Mouse (Mus musculus): ENCODE measurements at regions not wholly inside any gene's neighbourhood (a gene's known extent, or its start where the extent isn't known, plus 50 kb on each side); places are given as distances from the start of the nearest gene placed in this dataset.

DNA sequence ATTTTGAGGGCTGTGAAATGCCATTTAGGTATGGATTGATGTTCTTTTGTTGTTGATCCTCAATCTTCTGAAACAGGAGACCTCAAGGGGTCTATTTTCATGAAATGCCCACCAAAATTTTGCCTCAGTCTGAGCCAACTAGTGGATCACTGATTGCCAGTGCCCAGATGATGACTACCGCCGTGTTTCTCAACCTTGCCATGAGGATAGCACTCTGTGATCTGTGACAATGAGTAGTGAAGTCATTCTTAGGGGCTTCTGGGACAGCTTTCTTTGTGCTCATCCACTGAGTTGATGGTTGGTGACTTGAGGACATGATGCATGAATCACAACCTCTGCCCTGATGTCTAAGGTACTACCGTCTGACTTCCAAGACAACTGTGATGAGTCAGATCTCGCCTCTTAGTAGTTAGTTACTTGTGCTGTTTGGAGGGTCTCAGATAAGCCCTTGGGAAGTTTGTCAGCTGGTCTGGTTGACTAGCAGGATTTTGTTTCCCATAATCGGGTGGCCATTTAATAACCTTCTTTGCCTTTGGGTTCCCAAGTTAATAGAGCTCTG lies 101.2 kb downstream of the Gm5426 start:
- Histone ChIP-seq H3K27me3 (ENCODE audit: insufficient read depth, low read length) (no peaks in the 10 kb centered on the region), H3K27ac (ENCODE audit: low read depth, low read length) (no peak overlapping the region), H3K4me3 (ENCODE audit: low read depth, low read length) (no peak overlapping the region), H3K4me1 (ENCODE audit: insufficient read depth, low read length) (no peaks in the 10 kb centered on the region), H3K36me3 (ENCODE audit: insufficient read depth, low read length) (no peaks in the 10 kb centered on the region), H3K4me2 (ENCODE audit: low read depth, low read length, poor library complexity, severe bottlenecking) (no peak overlapping the region), H3K9ac (replicated peaks; ENCODE audit: low read length, poor library complexity, severe bottlenecking) (no peak overlapping the region), H3K9me3 (ENCODE audit: low read length) (0 out of 2 replicates have a peak, but pooled peaks cover 3% of the 10 kb centered on the region)
- DNase-seq (ENCODE audit: low spot score): no peak
- ATAC-seq (ENCODE audit: low FRiP score): no peak
- no peak for TF ChIP-seq CTCF (IDR thresholded peaks at IDR 0.05)
- WGBS: 91% methylated on average over 5 of the region's 5 CpGs

DNA sequence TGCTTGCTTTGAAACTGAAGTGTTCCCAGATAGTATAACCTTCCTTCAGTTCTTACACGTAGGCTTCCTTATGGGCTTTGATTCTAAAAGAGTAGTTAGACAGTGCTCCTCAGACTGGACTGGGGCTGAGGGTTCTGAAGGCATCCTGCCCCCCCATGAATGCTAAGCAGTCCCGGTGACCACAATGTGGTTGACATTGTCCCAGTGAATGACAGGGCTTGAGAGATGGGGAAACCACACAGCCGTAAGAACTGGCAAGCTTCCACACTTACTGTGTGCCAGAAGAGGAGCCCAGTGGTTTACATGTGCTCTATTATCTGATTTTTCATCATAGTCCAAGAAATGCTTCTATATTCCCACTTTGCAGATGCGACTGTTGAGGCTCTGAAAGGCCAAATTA lies 101.8 kb downstream of the Gm5426 start:
- 88% methylated on average over 4 of the region's 4 CpGs for WGBS
- H3K4me2 ChIP-seq (ENCODE audit: low read depth, low read length, poor library complexity, severe bottlenecking): no peak overlapping the region

DNA sequence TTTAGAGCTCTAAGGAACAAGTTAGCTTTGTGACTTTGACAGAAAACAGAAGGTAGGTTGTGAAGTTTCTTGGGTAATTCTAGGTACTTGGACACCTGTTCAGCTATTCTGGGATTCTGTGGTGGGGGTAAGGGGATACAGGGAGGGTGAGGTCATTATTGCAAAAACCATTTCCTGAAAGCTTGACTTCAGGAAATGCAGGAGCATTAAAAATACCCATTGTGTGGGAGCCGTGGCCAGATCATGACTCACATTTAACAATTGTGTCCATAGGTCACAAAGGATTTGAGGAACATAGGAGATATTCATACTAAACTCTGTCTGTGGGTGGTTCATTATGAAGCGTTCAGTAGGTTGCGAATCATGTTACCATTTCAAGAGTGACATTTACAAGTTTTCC lies 102.4 kb downstream of the Gm5426 start:
- Histone ChIP-seq H3K4me2 (ENCODE audit: low read depth, low read length, poor library complexity, severe bottlenecking) (no peak overlapping the region), H3K4me3 (ENCODE audit: low read depth, low read length) (no peak overlapping the region), H3K4me1 (ENCODE audit: insufficient read depth, low read length) (no peaks in the 10 kb centered on the region), H3K27ac (ENCODE audit: low read depth, low read length) (no peak overlapping the region), H3K36me3 (ENCODE audit: insufficient read depth, low read length) (no peaks in the 10 kb centered on the region), H3K27me3 (ENCODE audit: insufficient read depth, low read length) (no peaks in the 10 kb centered on the region), H3K9me3 (ENCODE audit: low read length) (0 out of 2 replicates have a peak, but pooled peaks cover 3% of the 10 kb centered on the region), H3K9ac (replicated peaks; ENCODE audit: low read length, poor library complexity, severe bottlenecking) (no peak overlapping the region)
- DNase-seq (ENCODE audit: low spot score) (no peak), ATAC-seq (ENCODE audit: low FRiP score) (no peak)
- 88% methylated on average over 3 of the region's 3 CpGs for WGBS
- TF ChIP-seq CTCF (IDR thresholded peaks at IDR 0.05): no peak

More for the DNA sequence above, 101.8 kb downstream of the Gm5426 start:
- no peak overlapping the region for H3K9ac ChIP-seq (replicated peaks; ENCODE audit: low read length, poor library complexity, severe bottlenecking)
- ATAC-seq (ENCODE audit: low FRiP score) (no peak), DNase-seq (ENCODE audit: low spot score) (no peak)
- H3K27ac ChIP-seq (ENCODE audit: low read depth, low read length): no peak overlapping the region
- no peak for TF ChIP-seq CTCF (IDR thresholded peaks at IDR 0.05)
- no peak overlapping the region for H3K4me3 ChIP-seq (ENCODE audit: low read depth, low read length)
- H3K27me3 ChIP-seq (ENCODE audit: insufficient read depth, low read length): no peaks in the 10 kb centered on the region
- no peaks in the 10 kb centered on the region for H3K36me3 ChIP-seq (ENCODE audit: insufficient read depth, low read length)
- no peaks in the 10 kb centered on the region for H3K4me1 ChIP-seq (ENCODE audit: insufficient read depth, low read length)
- 0 out of 2 replicates have a peak, but pooled peaks cover 3% of the 10 kb centered on the region for H3K9me3 ChIP-seq (ENCODE audit: low read length)

DNA sequence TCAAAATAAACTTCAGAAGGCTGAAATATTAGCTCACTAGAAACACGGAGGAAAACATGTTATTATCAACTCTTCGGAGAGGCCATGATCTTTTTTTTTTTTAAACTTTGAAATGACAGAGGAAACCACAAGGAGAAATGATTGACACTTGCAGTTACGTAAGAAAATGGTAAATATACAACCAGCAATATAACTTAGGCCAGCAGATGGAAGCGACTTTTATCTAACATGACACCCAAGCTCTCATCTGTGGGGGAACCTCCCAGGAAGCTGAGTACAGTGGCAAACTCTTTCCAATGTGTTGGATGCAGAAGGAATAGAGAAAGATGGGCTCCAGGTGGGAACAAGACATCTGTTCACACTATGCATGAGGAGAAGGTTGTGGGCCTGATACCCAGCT lies 104.2 kb downstream of the Gm5426 start:
- Histone ChIP-seq H3K27ac (ENCODE audit: low read depth, low read length) (no peak overlapping the region), H3K4me1 (ENCODE audit: insufficient read depth, low read length) (no peaks in the 10 kb centered on the region), H3K36me3 (ENCODE audit: insufficient read depth, low read length) (no peaks in the 10 kb centered on the region), H3K9me3 (ENCODE audit: low read length) (0 out of 2 replicates have a peak, but pooled peaks cover 3% of the 10 kb centered on the region), H3K9ac (replicated peaks; ENCODE audit: low read length, poor library complexity, severe bottlenecking) (no peak overlapping the region), H3K4me2 (ENCODE audit: low read depth, low read length, poor library complexity, severe bottlenecking) (no peak overlapping the region), H3K27me3 (ENCODE audit: insufficient read depth, low read length) (no peaks in the 10 kb centered on the region), H3K4me3 (ENCODE audit: low read depth, low read length) (no peak overlapping the region)
- DNase-seq (ENCODE audit: low spot score) (no peak), ATAC-seq (ENCODE audit: low FRiP score) (no peak)
- 92% methylated on average over 4 of the region's 4 CpGs for WGBS
- no peak for TF ChIP-seq CTCF (IDR thresholded peaks at IDR 0.05)

DNA sequence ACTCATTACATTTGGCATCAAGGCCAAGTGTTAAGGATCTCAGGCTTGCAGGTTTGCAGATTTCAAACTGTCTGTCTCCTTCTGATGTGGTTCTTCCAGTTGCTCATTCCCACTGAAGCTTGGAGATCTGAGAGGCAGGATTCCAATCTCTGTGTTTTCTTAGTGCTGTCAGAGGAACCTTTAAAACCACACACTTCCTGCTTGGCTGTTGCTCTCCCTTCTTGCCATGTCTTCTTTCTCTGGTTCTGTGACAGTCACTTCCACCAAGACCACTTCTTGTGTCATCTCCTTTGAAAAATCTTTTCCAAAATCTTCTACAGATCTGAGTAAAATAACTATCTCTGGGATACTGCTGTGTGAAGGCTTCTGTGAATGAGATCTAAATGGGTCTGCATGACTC lies 117.3 kb downstream of the Gm5426 start:
- H3K27me3 ChIP-seq (ENCODE audit: insufficient read depth, low read length): no peaks in the 10 kb centered on the region
- ATAC-seq (ENCODE audit: low FRiP score): no peak

DNA sequence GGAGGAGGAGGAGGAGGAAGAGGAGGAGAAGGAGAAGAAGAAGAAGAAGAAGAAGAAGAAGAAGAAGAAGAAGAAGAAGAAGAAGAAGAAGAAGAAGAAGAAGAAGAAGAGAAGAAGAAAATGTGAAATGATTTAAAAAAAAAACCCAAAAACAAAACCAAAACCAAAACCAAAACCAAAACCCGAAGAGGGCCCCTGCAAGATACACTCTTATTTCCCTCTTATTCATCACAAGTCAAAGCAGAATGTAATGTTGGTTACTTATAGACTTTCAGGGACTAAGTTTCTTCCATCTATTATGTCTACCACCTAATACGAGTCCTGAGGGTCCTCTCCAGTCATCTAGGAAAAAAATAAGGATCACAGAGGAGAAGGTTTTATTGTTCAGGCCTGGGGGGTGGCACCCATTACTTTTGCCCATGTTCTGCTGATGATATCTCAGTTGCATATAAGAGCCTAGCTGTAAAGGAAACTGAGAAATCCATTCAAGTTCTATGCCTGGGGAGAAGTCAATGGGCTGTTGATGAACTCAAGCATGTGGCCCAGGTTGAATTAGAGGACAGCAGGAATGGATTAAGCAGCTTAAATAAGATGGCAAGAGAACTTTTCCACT lies 118.0 kb downstream of the Gm5426 start:
- no peak overlapping the region for H3K4me2 ChIP-seq (ENCODE audit: low read depth, low read length, poor library complexity, severe bottlenecking)
- no peak for TF ChIP-seq CTCF (IDR thresholded peaks at IDR 0.05)
- H3K36me3 ChIP-seq (ENCODE audit: insufficient read depth, low read length): no peaks in the 10 kb centered on the region
- no peak overlapping the region for H3K9ac ChIP-seq (replicated peaks; ENCODE audit: low read length, poor library complexity, severe bottlenecking)
- WGBS: 90% methylated on average over 2 of the region's 2 CpGs
- 0 out of 2 replicates have a peak, but pooled peaks cover 6% of the 10 kb centered on the region for H3K9me3 ChIP-seq (ENCODE audit: low read length)
- ATAC-seq (ENCODE audit: low FRiP score): no peak
- H3K4me1 ChIP-seq (ENCODE audit: insufficient read depth, low read length): no peaks in the 10 kb centered on the region
- DNase-seq (ENCODE audit: low spot score): no peak
- no peak overlapping the region for H3K4me3 ChIP-seq (ENCODE audit: low read depth, low read length)
- no peaks in the 10 kb centered on the region for H3K27me3 ChIP-seq (ENCODE audit: insufficient read depth, low read length)
- no peak overlapping the region for H3K27ac ChIP-seq (ENCODE audit: low read depth, low read length)

More for the DNA sequence above, 117.3 kb downstream of the Gm5426 start:
- H3K27ac ChIP-seq (ENCODE audit: low read depth, low read length): no peak overlapping the region
- H3K4me1 ChIP-seq (ENCODE audit: insufficient read depth, low read length): no peaks in the 10 kb centered on the region
- no peak for TF ChIP-seq CTCF (IDR thresholded peaks at IDR 0.05)
- no peaks in the 10 kb centered on the region for H3K36me3 ChIP-seq (ENCODE audit: insufficient read depth, low read length)
- H3K4me3 ChIP-seq (ENCODE audit: low read depth, low read length): no peak overlapping the region
- 0 out of 2 replicates have a peak, but pooled peaks cover 6% of the 10 kb centered on the region for H3K9me3 ChIP-seq (ENCODE audit: low read length)
- H3K4me2 ChIP-seq (ENCODE audit: low read depth, low read length, poor library complexity, severe bottlenecking): no peak overlapping the region
- DNase-seq (ENCODE audit: low spot score): no peak
- no peak overlapping the region for H3K9ac ChIP-seq (replicated peaks; ENCODE audit: low read length, poor library complexity, severe bottlenecking)
